Mouse (Mus musculus): Measurements from ENCODE around the gene Banf1. TPM values are rescaled to one million over a fixed set of nuclear protein-coding genes. Genes with fewer than 3 reads are reported as not detected.

The Banf1 gene
- polyA plus RNA-seq, 2 experiments = 125 to 263 TPM

DNA sequence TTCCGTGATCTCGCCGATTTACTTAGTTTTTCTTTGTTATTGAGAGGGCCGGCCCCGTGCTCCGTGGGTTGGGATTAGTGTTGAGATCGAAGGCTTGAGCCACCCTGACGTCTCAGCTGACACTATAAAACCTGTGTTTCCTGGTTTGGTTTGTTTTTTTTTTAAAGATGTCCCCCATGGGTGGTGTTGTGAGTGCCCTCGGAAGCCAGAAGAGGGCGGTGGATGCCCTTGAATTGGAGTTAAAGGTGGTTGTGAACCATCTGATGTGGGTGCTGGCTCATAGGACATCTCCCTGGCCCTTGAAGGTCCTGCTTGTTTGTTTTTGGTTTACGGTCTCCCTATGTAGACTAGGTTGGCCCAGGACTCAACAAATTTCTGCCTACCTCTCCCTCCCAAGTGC lies 487 bp upstream of the Banf1 start:
- Histone ChIP-seq H3K27ac (peak overlapping the region; percentile 81), H3K27me3 (ENCODE audit: control insufficient read depth, insufficient read depth, low read length) (no peaks in the 10 kb centered on the region), H3K4me2 (ENCODE audit: low read depth) (peak overlapping the region; percentile 99), H3K9ac (replicated peaks) (peak overlapping the region; percentile 91), H3K9me3 (ENCODE audit: control insufficient read depth, low read length) (no peaks in the 10 kb centered on the region), H3K4me3 (ENCODE audit: insufficient read depth in 1 of 2, low read depth in 2 of 2, low read length in 2 of 2) (peak overlapping the region; percentile 70 to 97), H3K4me1 (replicated peaks; ENCODE audit: control insufficient read depth in 2 of 2, insufficient read depth in 2 of 2, low read length in 1 of 2) (peaks cover 13 to 14% of the 10 kb centered on the region in 2 experiments), H3K36me3 (replicated peaks; ENCODE audit: control insufficient read depth, insufficient read depth, low read depth) (peaks cover 51% of the 10 kb centered on the region)
- WGBS (ENCODE audit: insufficient replicate concordance) = 7% methylated on average over 11 of the region's 11 CpGs
- TF ChIP-seq CTCF (IDR thresholded peaks at IDR 0.05; ENCODE audit: low read depth) = peak; percentile 59
- TF ChIP-seq EP300 (IDR thresholded peaks at IDR 0.05; ENCODE audit: low read depth) = no peak
- ATAC-seq (ENCODE audit: insufficient read depth) = no peak
- DNase-seq (ENCODE audit: low read depth in 3 of 3, low spot score in 3 of 3) = peak in 1 of 3 experiments; percentile 46

DNA sequence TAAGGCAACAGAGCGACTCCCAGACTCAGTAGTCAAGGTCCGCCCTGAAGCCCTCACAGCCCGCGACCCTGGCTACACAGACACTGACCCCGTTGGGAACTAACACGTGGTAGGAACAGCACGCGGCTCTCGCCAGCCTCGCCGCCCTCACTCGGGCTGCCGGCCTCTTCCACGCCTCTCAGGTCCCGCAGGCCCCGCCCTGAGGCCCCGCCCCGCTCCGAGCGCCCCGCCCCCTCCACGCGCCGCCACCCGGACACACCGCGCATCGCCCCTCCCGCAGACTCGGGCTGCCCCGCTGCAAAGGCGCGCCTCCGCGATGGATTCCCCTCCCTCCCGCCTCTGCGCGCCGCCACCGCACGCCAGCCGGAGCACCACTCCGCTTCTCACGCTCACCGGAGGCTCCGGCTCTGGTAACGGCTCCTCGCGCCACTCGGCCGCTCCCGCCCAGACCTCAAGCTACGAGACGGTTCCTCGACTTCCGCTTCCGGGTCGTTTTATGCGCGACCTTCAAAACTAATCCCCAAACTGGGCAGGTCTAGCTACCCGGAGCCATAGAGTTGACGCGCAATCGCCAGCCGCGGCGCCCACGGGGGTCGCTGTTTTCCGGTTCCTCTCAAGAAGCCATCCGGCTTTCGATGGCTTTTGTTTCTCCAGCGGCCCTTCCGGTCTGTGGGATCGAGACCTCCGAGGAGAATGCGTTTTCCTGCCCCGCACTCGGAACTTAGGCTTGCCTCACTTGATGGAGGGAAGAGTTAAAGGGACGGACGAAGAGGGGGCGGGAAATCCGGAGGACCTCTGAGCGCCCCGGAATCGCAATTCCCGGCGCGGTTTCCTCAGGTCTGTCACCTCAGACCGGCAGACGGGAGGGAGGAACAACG lies 554 bp downstream of the Banf1 start, which contains the start of gene Eif1ad:
Gene Eif1ad (plus strand): TSS at position 567 of the 878 bp plus-strand sequence.
- Histone ChIP-seq H3K9ac (replicated peaks) (peak within 1 kb of the TSS; percentile 91), H3K4me2 (ENCODE audit: low read depth) (peak within 1 kb of the TSS; percentile 99), H3K4me3 (ENCODE audit: insufficient read depth in 1 of 2, low read depth in 2 of 2, low read length in 2 of 2) (peak within 1 kb of the TSS; percentile 78 to 97), H3K9me3 (ENCODE audit: control insufficient read depth, low read length) (no peaks in the 10 kb centered on the region), H3K27ac (peak within 1 kb of the TSS; percentile 81), H3K4me1 (replicated peaks; ENCODE audit: control insufficient read depth in 2 of 2, insufficient read depth in 2 of 2, low read length in 1 of 2) (peaks cover 13 to 14% of the 10 kb centered on the region in 2 experiments), H3K36me3 (replicated peaks; ENCODE audit: control insufficient read depth, insufficient read depth, low read depth) (peaks cover 43% of the 10 kb centered on the region), H3K27me3 (ENCODE audit: control insufficient read depth, insufficient read depth, low read length) (no peaks in the 10 kb centered on the region)
- WGBS (ENCODE audit: insufficient replicate concordance) = under 1% methylated on average over 92 of the region's 92 CpGs
- TF ChIP-seq CTCF (IDR thresholded peaks at IDR 0.05; ENCODE audit: low read depth) = no peak; the same call in 1 of the 2 replicates
- peak; percentile 37 for TF ChIP-seq EP300 (IDR thresholded peaks at IDR 0.05; ENCODE audit: low read depth)
- DNase-seq (ENCODE audit: low read depth in 3 of 3, low spot score in 3 of 3) = peak; percentile 94 to 96 (median 95)
- ATAC-seq (ENCODE audit: insufficient read depth) = peak; percentile 95

GRCm38 (mm10) chr19:5365751-5366150 lies 1.2 kb downstream of the Banf1 start:
- 5% methylated on average over 11 of the region's 11 CpGs for WGBS (ENCODE audit: insufficient replicate concordance)
- no peak for TF ChIP-seq EP300 (IDR thresholded peaks at IDR 0.05; ENCODE audit: low read depth)
- no peak for TF ChIP-seq CTCF (IDR thresholded peaks at IDR 0.05; ENCODE audit: low read depth)
- Histone ChIP-seq H3K36me3 (replicated peaks; ENCODE audit: control insufficient read depth, insufficient read depth, low read depth) (peaks cover 39% of the 10 kb centered on the region), H3K27me3 (ENCODE audit: control insufficient read depth, insufficient read depth, low read length) (no peaks in the 10 kb centered on the region), H3K4me3 (ENCODE audit: insufficient read depth in 1 of 2, low read depth in 2 of 2, low read length in 2 of 2) (peak overlapping the region; percentile 78 to 97), H3K4me1 (replicated peaks; ENCODE audit: control insufficient read depth in 2 of 2, insufficient read depth in 2 of 2, low read length in 1 of 2) (peaks cover 13 to 14% of the 10 kb centered on the region in 2 experiments), H3K9me3 (ENCODE audit: control insufficient read depth, low read length) (no peaks in the 10 kb centered on the region), H3K27ac (peak overlapping the region; percentile 20; the same call in 1 of the 2 replicates), H3K4me2 (ENCODE audit: low read depth) (peak overlapping the region; percentile 99), H3K9ac (replicated peaks) (peak overlapping the region; percentile 91)
- no peak for ATAC-seq (ENCODE audit: insufficient read depth)
- DNase-seq (ENCODE audit: low read depth in 3 of 3, low spot score in 3 of 3) = no peak

DNA sequence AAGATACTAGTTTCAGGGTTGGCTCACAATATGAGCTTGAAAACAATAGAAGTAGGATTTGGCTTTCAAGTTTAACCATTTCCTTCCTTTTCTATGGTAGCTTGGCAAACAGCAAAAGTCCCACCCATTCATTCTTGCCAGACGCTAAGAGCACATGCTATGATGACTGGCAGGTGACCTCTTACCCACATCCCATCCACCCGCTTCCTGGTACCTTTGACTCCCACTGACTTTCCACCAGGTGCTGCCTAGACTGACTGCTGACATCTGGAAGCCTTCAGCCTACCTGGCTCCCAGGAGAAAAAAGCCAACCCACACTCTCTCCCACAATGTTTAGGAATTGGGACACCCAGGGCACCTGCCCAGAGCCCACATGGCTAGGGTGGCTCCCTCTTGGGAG lies 2.8 kb downstream of the Banf1 start:
- Histone ChIP-seq H3K27me3 (ENCODE audit: control insufficient read depth, insufficient read depth, low read length) (no peaks in the 10 kb centered on the region), H3K36me3 (replicated peaks; ENCODE audit: control insufficient read depth, insufficient read depth, low read depth) (peaks cover 23% of the 10 kb centered on the region), H3K4me1 (replicated peaks; ENCODE audit: control insufficient read depth in 2 of 2, insufficient read depth in 2 of 2, low read length in 1 of 2) (peaks cover 13 to 14% of the 10 kb centered on the region in 2 experiments), H3K9me3 (ENCODE audit: control insufficient read depth, low read length) (no peaks in the 10 kb centered on the region), H3K4me3 (ENCODE audit: insufficient read depth in 1 of 2, low read depth in 2 of 2, low read length in 2 of 2) (no peak overlapping the region), H3K27ac (no peak overlapping the region), H3K4me2 (ENCODE audit: low read depth) (no peak overlapping the region), H3K9ac (replicated peaks) (no peak overlapping the region)
- WGBS (ENCODE audit: insufficient replicate concordance) = 75% methylated on average over 2 of the region's 2 CpGs
- DNase-seq (ENCODE audit: low read depth in 3 of 3, low spot score in 3 of 3) (no peak), ATAC-seq (ENCODE audit: insufficient read depth) (no peak)
- TF ChIP-seq CTCF (IDR thresholded peaks at IDR 0.05; ENCODE audit: low read depth) = no peak
- TF ChIP-seq EP300 (IDR thresholded peaks at IDR 0.05; ENCODE audit: low read depth) = no peak

GRCm38 (mm10) chr19:5362186-5362585 lies 4.8 kb downstream of the Banf1 start:
- 73% methylated on average over 2 of the region's 2 CpGs for WGBS (ENCODE audit: insufficient replicate concordance)
- Histone ChIP-seq H3K27ac (no peak overlapping the region), H3K4me2 (ENCODE audit: low read depth) (no peak overlapping the region), H3K27me3 (ENCODE audit: control insufficient read depth, insufficient read depth, low read length) (no peaks in the 10 kb centered on the region), H3K9me3 (ENCODE audit: control insufficient read depth, low read length) (no peaks in the 10 kb centered on the region), H3K4me3 (ENCODE audit: insufficient read depth in 1 of 2, low read depth in 2 of 2, low read length in 2 of 2) (no peak overlapping the region), H3K9ac (replicated peaks) (no peak overlapping the region), H3K36me3 (replicated peaks; ENCODE audit: control insufficient read depth, insufficient read depth, low read depth) (peaks cover 13% of the 10 kb centered on the region), H3K4me1 (replicated peaks; ENCODE audit: control insufficient read depth in 2 of 2, insufficient read depth in 2 of 2, low read length in 1 of 2) (peaks cover 7% of the 10 kb centered on the region in 2 experiments)
- no peak for TF ChIP-seq CTCF (IDR thresholded peaks at IDR 0.05; ENCODE audit: low read depth)
- TF ChIP-seq EP300 (IDR thresholded peaks at IDR 0.05; ENCODE audit: low read depth) = no peak
- DNase-seq (ENCODE audit: low read depth in 3 of 3, low spot score in 3 of 3) = no peak
- ATAC-seq (ENCODE audit: insufficient read depth) = no peak
